ENCODE assay signal across 22 mouse cellular contexts in genomic region chr6:55171638-55172037, GRCm38 (mm10). TPM values are rescaled to one million over a fixed set of nuclear protein-coding genes. Genes with fewer than 3 reads are reported as not detected.
DNase-seq lines count a peak whose midpoint lies in the region; TF ChIP-seq lines count a peak whose summit lies in the region.
"Had no signal": no experiment of that assay in that cellular context is flagged by ENCODE, and none has a peak within 500 bp of the region (broad histone marks: within the 10 kb centered on the region; RNA-seq: fewer than 3 reads in every experiment).

No protein-coding gene starts in this region.

- H3K9me3 ChIP-seq in MEL (replicated peaks; ENCODE audit: insufficient read depth, low read length) = no peaks in the 10 kb centered on the region
- H3K9me3 ChIP-seq: embryonic facial prominence, embryonic 13.5 days; heart, embryonic 15.5 days; hindbrain, embryonic 10.5 days; limb, embryonic 15.5 days; lung, embryonic 15.5 days had no signal

- no peaks in the 10 kb centered on the region for H3K27me3 ChIP-seq in MEL (ENCODE audit: control insufficient read depth in 1 of 2, insufficient read depth in 2 of 2, low read length in 2 of 2)
- H3K27me3 ChIP-seq in cerebellum, adult 2 months (ENCODE audit: control insufficient read depth, insufficient read depth, low read length) = no peaks in the 10 kb centered on the region
- H3K27me3 ChIP-seq: embryonic facial prominence, embryonic 13.5 days; limb, embryonic 15.5 days; lung, embryonic 15.5 days had no signal

- H3K27ac ChIP-seq in left cerebral cortex, adult 2 months = no peak overlapping the region
- no peak overlapping the region for H3K27ac ChIP-seq in MEL (ENCODE audit: control insufficient read depth, low read depth, low read length)
- H3K27ac ChIP-seq in cerebellum, adult 2 months (ENCODE audit: insufficient read depth, low read length) = no peak overlapping the region
- H3K27ac ChIP-seq: embryonic facial prominence, embryonic 13.5 days; heart, embryonic 15.5 days; hindbrain, embryonic 10.5 days; limb, embryonic 15.5 days; lung, embryonic 15.5 days had no signal

- peak; percentile 12 for TF ChIP-seq RAD21 in MEL (IDR thresholded peaks at IDR 0.05; ENCODE audit: low read depth, low read length)

- no peak for TF ChIP-seq POLR2A in MEL (IDR thresholded peaks at IDR 0.05; ENCODE audit: control insufficient read depth in 1 of 2, insufficient read depth in 1 of 2, low read depth in 1 of 2, low read length in 2 of 2, poor library complexity in 1 of 2)
- no peak for TF ChIP-seq POLR2A in cerebellum, adult 2 months (IDR thresholded peaks at IDR 0.05; ENCODE audit: borderline replicate concordance, insufficient read depth, low read length)

- intact Hi-C loops in left cerebral cortex, adult 2 months (cut with DNase I) = loop anchor here (5.0 kb wide), 1 partner anchor 254 kb away; no protein-coding TSS in a partner anchor
- intact Hi-C loops in left cerebral cortex, postnatal 36 days (cut with DNase I) = no loop called here

- H3K36me3 ChIP-seq in MEL (ENCODE audit: control insufficient read depth in 1 of 2, insufficient read depth in 2 of 2, low read length in 2 of 2) = peaks cover 0 to 2% of the 10 kb centered on the region in 2 experiments; a peak in 1 of 4 replicates
- H3K36me3 ChIP-seq: embryonic facial prominence, embryonic 13.5 days; heart, embryonic 15.5 days; hindbrain, embryonic 10.5 days; limb, embryonic 15.5 days; lung, embryonic 15.5 days had no signal

- no peak for TF ChIP-seq EP300 in MEL (IDR thresholded peaks at IDR 0.05; ENCODE audit: low read depth in 1 of 2, low read length in 2 of 2)

- H3K79me2 ChIP-seq in MEL (ENCODE audit: control insufficient read depth, insufficient read depth, low read length, poor library complexity) = no peaks in the 10 kb centered on the region

- TF ChIP-seq CTCF in left cerebral cortex, adult 2 months (IDR thresholded peaks at IDR 0.05) = peak; percentile 25
- peak in 1 of 3 experiments; percentile 17; a peak in 1 of 6 replicates for TF ChIP-seq CTCF in MEL (IDR thresholded peaks at IDR 0.05 in 2 of 3, conservative IDR thresholded peaks at IDR 0.05 in 1 of 3; ENCODE audit: control insufficient read depth in 1 of 3, insufficient read depth in 1 of 3, low read depth in 2 of 3, low read length in 3 of 3, poor library complexity in 1 of 3, severe bottlenecking in 1 of 3)
- no peak for TF ChIP-seq CTCF in cerebellum, adult 2 months (IDR thresholded peaks at IDR 0.05; ENCODE audit: borderline replicate concordance, insufficient read depth, low read depth, low read length)

- H3K4me1 ChIP-seq in MEL (ENCODE audit: control insufficient read depth in 1 of 2, insufficient read depth in 2 of 2, low read length in 2 of 2) = peaks cover 3 to 6% of the 10 kb centered on the region in 2 experiments
- H3K4me1 ChIP-seq in cerebellum, adult 2 months (ENCODE audit: control insufficient read depth, insufficient read depth, low read length) = no peaks in the 10 kb centered on the region
- H3K4me1 ChIP-seq: embryonic facial prominence, embryonic 13.5 days; limb, embryonic 15.5 days had no signal

- DNase-seq in left cerebral cortex, adult 2 months (ENCODE audit: extremely low spot score in 1 of 2, low spot score in 2 of 2) = no peak
- DNase-seq in left cerebral cortex, postnatal 36 days (ENCODE audit: low spot score in 2 of 2) = no peak
- peak; percentile 52 for DNase-seq in right cerebral cortex, postnatal 10 days (ENCODE audit: low spot score in 2 of 2)
- DNase-seq in right cerebral cortex, postnatal 4 days = no peak
- peak; percentile 9 for DNase-seq in MEL (ENCODE audit: low read depth, low spot score)
- DNase-seq in cerebellum, postnatal 10 days = no peak
- no peak for DNase-seq in cerebellum, adult 2 months
- DNase-seq: cerebellum, adult 11-12 months; gastrocnemius, postnatal 10 days; heart, adult 18-20 months; kidney, postnatal 14 days; layer of hippocampus, adult 9-11 months; right cerebral cortex, adult 18-20 months; thymus, postnatal 25 days had no signal

- H3K9ac ChIP-seq in MEL (ENCODE audit: control insufficient read depth, low read depth, low read length, poor library complexity, severe bottlenecking) = no peak overlapping the region
- H3K9ac ChIP-seq: embryonic facial prominence, embryonic 13.5 days; heart, embryonic 15.5 days; limb, embryonic 15.5 days; lung, embryonic 15.5 days had no signal

- 56% methylated on average over 4 of the region's 4 CpGs for WGBS in cerebellum, adult 2 months

- no peak overlapping the region for H3K4me3 ChIP-seq in left cerebral cortex, adult 2 months
- H3K4me3 ChIP-seq in MEL (ENCODE audit: control insufficient read depth in 1 of 2, insufficient read depth in 1 of 2, low read depth in 2 of 2, low read length in 2 of 2) = no peak overlapping the region
- no peak overlapping the region for H3K4me3 ChIP-seq in cerebellum, adult 2 months (replicated peaks; ENCODE audit: insufficient read depth, low read depth, low read length)
- H3K4me3 ChIP-seq: embryonic facial prominence, embryonic 13.5 days; heart, embryonic 15.5 days; hindbrain, embryonic 10.5 days; limb, embryonic 15.5 days; lung, embryonic 15.5 days had no signal

TF ChIP-seq in MEL, 35 proteins besides CTCF, POLR2A, EP300 and RAD21:
- TF ChIP-seq ETS1 (IDR thresholded peaks at IDR 0.05; ENCODE audit: low read depth, low read length) = no peak
- TF ChIP-seq POLR2AphosphoS5 (IDR thresholded peaks at IDR 0.05; ENCODE audit: borderline replicate concordance, low read depth, low read length) = no peak
- no peak for TF ChIP-seq TCF12 (IDR thresholded peaks at IDR 0.05; ENCODE audit: low read depth, low read length)
- no peak for TF ChIP-seq CHD2 (IDR thresholded peaks at IDR 0.05; ENCODE audit: low read length)
- TF ChIP-seq JUND (IDR thresholded peaks at IDR 0.05; ENCODE audit: low read depth, low read length) = no peak
- TF ChIP-seq MEF2A (IDR thresholded peaks at IDR 0.05; ENCODE audit: extremely low read depth, insufficient replicate concordance, low read depth, low read length, poor library complexity, severe bottlenecking) = no peak
- TF ChIP-seq TAL1 (IDR thresholded peaks at IDR 0.05; ENCODE audit: low read length) = no peak
- no peak for TF ChIP-seq MYC (IDR thresholded peaks at IDR 0.05; ENCODE audit: low read depth, low read length)
- no peak for TF ChIP-seq ZKSCAN1 (IDR thresholded peaks at IDR 0.05; ENCODE audit: low read depth, low read length)
- TF ChIP-seq KAT2A (conservative IDR thresholded peaks at IDR 0.05; ENCODE audit: low read depth, low read length) = no peak
- TF ChIP-seq ELF1 (IDR thresholded peaks at IDR 0.05; ENCODE audit: low read depth, low read length) = no peak
- TF ChIP-seq ZNF384 (IDR thresholded peaks at IDR 0.05; ENCODE audit: low read depth, low read length) = no peak
- TF ChIP-seq HCFC1 (IDR thresholded peaks at IDR 0.05; ENCODE audit: low read depth, low read length) = no peak
- TF ChIP-seq RCOR1 (IDR thresholded peaks at IDR 0.05; ENCODE audit: low read depth, low read length) = no peak

RNA-seq across cellular contexts. Expression of gene Inmt, which starts 3.2 kb away (rescaled TPM):
- total RNA-seq in left cerebral cortex, adult 2 months (2021) = 1 to 10 TPM; 1.1 to 2.1 TPM
- total RNA-seq in left cerebral cortex, postnatal 36 days (2021) = 1 to 10 TPM; 1.1 to 2.4 TPM
- total RNA-seq in MEL (2012; rRNA removed) = 0.42 TPM in 1 of 2 replicates, not detected in the other
- under 1 TPM in 1 of 2 experiments, not detected in 1; 0.11 TPM for polyA plus RNA-seq in MEL (2012; ENCODE audit: insufficient read depth in 1 of 2, insufficient read length in 2 of 2, low read depth in 1 of 2, low replicate concordance in 2 of 2, missing spikeins in 1 of 2)
- 1.5 and 2.3 TPM in 2 replicates for polyA plus RNA-seq in cerebellum, adult 2 months (2012; rRNA removed)
- total RNA-seq: common myeloid progenitor, adult 5-6 weeks; megakaryocyte, adult 5-6 weeks had no signal
- polyA plus RNA-seq: heart, embryonic 15.5 days; neural tube, embryonic 11.5 days had no signal

RNA-seq across cellular contexts. Expression of gene Mindy4, which starts 31.5 kb away (rescaled TPM):
- 10 to 100 TPM; 10.2 to 11.0 TPM for total RNA-seq in left cerebral cortex, adult 2 months (2021)
- 10 to 100 TPM; 10.4 to 10.5 TPM for total RNA-seq in left cerebral cortex, postnatal 36 days (2021)
- total RNA-seq in MEL (2012; rRNA removed) = 0.23 TPM in 1 of 2 replicates, not detected in the other
- 1 to 10 TPM in 1 of 2 experiments, not detected in 1; 1.6 TPM for polyA plus RNA-seq in MEL (2012; ENCODE audit: insufficient read depth in 1 of 2, insufficient read length in 2 of 2, low read depth in 1 of 2, low replicate concordance in 2 of 2, missing spikeins in 1 of 2)
- 4.9 and 6.9 TPM in 2 replicates for polyA plus RNA-seq in cerebellum, adult 2 months (2012; rRNA removed)

RNA-seq across cellular contexts. Expression of gene Crhr2, which starts 38.8 kb away (rescaled TPM):
- total RNA-seq in left cerebral cortex, adult 2 months (2021) = 1 to 10 TPM; 2.7 to 2.9 TPM
- total RNA-seq in left cerebral cortex, postnatal 36 days (2021) = 1 to 10 TPM; 2.1 to 2.6 TPM
- not detected in 2 replicates for total RNA-seq in MEL (2012; rRNA removed)
- polyA plus RNA-seq in MEL (2012; ENCODE audit: insufficient read depth in 1 of 2, insufficient read length in 2 of 2, low read depth in 1 of 2, low replicate concordance in 2 of 2, missing spikeins in 1 of 2) = not detected
- 1.6 and 1.8 TPM in 2 replicates for polyA plus RNA-seq in cerebellum, adult 2 months (2012; rRNA removed)
- total RNA-seq: common myeloid progenitor, adult 5-6 weeks; megakaryocyte, adult 5-6 weeks had no signal
- polyA plus RNA-seq: embryonic facial prominence, embryonic 13.5 days had no signal

Comparison
In these comparisons a context has a peak if more than half of its experiments do, and no peak if none do; other contexts are left out.
1. DNase-seq: peak in right cerebral cortex, postnatal 10 days (2 of 2) and MEL (single experiment); none in left cerebral cortex, adult 2 months (0 of 2), left cerebral cortex, postnatal 36 days (0 of 2), right cerebral cortex, postnatal 4 days (single experiment), cerebellum, postnatal 10 days (0 of 2) and cerebellum, adult 2 months (0 of 2).